Mouse (Mus musculus) heart, postnatal 0 days (tissue): ENCODE results near the gene Pea15a.

Experiments used
- CTCF ChIP-seq: IDR thresholded peaks from 2 replicates; pipeline ENCODE4 v1.5.1; 2016; ENCODE audit warnings: antibody characterized with exemption, control low read depth, low read depth
- EP300 ChIP-seq: IDR thresholded peaks from 2 replicates; pipeline ENCODE4 v1.6.1; 2016; ENCODE audit warnings: antibody characterized with exemption, low read depth

DNA sequence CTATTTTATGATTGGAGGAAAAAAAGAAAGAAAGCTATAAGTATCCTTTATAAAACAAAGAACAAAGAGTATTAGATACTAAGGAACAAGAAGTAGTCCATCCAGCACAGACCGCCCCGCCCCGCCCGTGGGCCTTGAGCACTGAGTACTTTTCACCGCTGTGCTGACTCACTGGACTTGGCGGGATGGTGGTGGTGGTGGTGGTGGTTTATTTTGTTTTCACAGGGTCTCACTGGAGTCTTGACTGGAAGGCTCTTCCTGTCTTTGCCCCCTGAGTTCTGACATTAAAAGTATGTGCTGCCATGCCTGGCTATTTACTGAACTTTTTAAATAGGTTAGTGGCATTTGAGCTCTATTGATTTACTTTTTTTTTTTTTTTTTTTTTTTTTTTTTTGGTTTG lies 23.5 kb downstream of the Pea15a start:
- TF ChIP-seq CTCF (no peak), EP300 (no peak)
